Mouse (Mus musculus) kidney, adult 11 months (tissue): ENCODE measurements around the gene Gm3448.
A peak's percentile ranks its signal among the peaks of the same experiment; 100 is the strongest.
"Not testable (repeated sequence)": the region's sequence is repeated elsewhere in the genome, so short reads cannot be mapped to it uniquely, and the experiment has no call there.

Experiments used
- DNase-seq: peaks from one replicate; pipeline ENCODE4 v3.0.0; 2022

The Gm3448 gene

DNA sequence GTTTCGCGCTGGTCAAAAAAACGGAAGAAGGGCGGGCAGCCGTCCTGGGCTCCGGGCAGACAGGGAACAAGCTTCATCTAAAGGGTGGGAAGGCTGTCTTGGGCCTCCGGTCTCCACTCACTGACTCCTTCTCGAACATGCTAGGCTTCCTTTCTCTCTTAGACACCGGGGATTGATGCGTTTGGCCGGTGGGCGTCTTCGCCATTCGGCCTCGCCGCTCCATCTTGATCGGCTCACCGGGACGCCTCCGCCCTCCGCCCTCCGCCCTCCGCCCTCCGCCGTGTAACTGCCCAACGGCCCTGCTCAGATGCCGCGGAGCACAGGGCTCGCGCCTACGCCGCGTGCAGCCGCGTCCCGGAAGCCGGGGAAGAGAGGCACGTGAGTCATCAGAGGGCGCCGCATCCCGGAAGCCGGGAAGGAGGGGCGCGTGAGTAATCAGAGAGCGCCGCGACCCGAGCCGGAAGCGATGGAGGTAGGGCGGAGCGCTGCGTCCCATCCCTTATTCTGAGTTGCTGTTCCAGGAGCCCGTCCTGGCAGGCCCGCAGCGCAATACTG, at the start of gene Gm3448, which contains the start of the genes Ermard and Tcte3:
Gene Gm3448, minus strand, starts transcription at position 363 of the 555 bp plus-strand sequence.
Gene Ermard, plus strand, starts transcription at position 34 of the 555 bp plus-strand sequence.
Gene Tcte3, minus strand, starts transcription at position 314 of the 555 bp plus-strand sequence.
- peak; percentile 26 for DNase-seq

DNA sequence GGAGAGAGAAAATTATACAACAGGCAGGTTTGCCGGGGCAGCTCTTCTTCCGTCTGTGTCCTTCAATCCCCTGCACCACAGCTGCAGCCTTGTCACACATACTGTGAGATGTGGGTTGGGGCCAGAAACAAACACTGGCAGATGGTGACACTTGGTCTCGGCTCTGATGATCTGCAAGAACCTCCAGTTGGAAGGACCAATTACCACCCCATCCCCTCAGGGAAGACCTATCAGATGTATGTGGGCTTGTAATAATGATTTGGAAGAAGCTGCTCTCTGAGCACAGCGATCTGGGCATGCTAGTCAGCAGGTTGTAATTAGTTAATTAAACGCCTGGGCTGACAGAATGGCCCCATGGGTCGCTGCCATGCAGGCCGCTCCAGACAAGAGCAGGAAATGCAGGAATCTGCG, 47.3 kb upstream of the Gm3448 start:
- no peak for DNase-seq

- no peak for DNase-seq
These were observed 46.8 kb upstream of the Gm3448 start for GRCm38 (mm10) chr17:15088166-15088565.

DNA sequence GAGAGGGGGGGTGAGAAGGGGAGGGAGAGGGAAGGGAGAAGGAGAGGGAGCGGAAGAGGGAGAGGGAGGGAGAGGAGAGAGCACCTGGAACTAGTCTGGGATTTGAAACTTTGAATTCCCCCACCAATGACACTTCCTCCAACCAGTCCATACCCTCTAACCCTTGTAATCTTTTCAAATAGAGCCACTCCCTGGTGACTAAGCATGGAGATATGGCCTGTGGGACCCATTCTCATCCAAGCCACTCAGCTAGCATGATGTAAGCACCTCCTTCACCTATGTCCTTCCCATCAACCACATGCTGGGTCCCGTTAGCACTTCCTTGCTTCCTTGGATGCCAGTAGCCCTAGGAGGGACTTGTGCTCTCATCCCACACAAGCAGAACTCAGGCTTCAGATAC, 43.7 kb upstream of the Gm3448 start:
- no peak for DNase-seq

DNA sequence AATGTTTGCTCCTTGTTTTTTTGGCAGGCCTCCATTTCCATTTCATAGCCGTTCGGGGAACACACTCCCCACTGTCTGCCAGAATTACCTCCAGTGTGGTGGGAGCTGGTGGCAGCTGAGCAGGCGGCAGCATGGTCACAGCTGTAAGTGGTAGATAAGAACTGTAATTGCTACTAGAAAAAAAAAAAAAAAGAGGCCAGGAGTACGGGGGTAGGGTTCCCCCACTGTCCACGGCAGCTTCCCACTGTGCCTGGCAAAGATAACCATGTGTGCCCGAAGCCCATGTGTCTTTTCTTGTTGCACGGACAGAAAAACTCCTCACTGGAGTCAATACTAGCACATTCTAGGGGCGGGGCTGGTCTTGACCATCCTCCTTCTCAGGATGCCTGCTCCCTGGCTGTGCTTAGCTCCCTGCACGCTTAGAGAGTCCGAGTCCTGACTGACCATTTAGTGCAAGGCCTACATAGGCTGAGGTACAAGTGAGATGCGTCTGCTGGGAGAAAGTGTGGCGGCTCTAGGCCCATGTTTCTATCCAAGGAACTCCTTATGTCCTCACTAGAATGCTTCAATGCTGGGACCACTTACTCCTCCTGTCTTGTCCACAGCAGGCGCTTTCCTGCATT, 43.0 kb upstream of the Gm3448 start:
- no peak for DNase-seq

GRCm38 (mm10) chr17:15077536-15077935, 36.2 kb upstream of the Gm3448 start:
- DNase-seq, result no peak

DNA sequence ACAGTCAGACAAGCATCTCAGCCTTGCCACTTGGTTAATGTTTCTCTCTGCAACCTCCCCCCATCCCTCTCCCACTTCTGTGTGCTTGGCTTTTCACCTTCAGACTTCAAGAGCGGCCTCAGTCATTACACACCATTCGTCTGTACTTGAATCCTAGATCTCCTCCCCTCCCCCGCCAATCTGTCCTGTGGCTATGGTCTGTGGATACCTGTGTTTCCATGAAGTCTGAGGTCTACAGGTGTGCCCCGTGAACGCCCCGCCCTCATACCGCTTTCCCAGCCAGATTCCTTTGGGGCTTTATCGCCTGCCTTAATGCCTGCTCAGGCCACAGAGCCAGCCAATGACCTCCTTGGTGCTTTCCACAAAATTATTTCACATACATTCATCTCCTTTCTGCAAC, 33.7 kb upstream of the Gm3448 start:
- DNase-seq, result peak; percentile 22

- no peak for DNase-seq
These were observed 30.9 kb upstream of the Gm3448 start for GRCm38 (mm10) chr17:15072211-15072610.

- peak; percentile 36 for DNase-seq
These were observed 27.8 kb upstream of the Gm3448 start for GRCm38 (mm10) chr17:15069124-15069523.

DNA sequence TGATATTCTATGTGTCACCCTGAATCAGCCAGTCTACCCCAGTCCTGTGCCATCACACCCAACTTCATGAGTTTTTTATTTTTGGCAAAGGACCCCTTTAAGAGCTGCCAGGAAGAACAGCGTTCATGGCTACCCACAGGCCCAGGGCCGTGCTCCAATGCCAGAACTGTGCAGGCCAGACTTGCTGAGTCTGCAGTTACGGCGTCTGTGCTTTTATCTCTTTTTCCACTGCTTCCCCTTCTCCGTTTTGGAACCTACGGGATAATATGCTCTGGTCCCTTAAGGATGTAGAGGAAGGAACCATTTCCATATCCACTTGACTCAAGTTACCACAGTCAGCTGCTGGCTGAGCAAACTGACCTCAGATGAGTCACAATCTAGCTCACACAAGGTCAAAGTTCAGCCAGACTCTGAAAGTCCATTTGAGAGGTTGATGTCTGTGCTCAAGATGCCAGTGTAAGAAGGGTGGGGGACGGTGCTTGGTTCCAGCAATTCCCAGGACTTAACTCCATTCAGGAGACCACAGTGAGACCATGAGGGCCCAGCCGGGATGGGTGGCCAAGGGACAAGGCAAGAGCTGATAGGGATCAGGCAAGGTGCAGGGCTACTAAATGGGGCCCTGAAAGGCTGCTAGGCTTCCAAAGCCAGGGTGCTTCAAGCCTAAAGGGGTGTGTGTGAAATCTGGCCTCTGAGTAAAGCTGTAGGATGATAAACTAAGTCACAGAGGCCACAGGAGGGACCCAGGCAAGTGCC, 26.9 kb upstream of the Gm3448 start:
- peak; percentile 38 for DNase-seq

DNA sequence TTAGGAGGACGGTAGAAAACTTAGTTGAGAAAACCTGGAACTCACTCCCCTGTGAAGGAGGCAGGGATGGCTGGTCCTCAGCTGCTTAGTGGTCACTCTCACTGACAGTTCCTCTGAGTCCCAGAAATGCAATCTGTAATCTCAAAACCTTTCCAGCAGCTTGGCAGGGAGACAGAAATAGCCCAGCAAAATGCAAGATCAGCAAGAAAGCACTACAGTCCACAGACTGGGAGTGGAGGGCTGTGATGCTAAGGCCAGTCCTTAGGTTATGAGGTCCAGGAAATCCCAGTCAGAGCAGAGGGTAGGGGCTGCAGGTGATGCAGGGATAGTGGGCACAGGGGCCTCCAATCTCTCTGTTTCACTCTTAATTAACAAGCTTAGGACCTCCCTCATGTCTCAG, 25.6 kb upstream of the Gm3448 start:
- no peak for DNase-seq

DNA sequence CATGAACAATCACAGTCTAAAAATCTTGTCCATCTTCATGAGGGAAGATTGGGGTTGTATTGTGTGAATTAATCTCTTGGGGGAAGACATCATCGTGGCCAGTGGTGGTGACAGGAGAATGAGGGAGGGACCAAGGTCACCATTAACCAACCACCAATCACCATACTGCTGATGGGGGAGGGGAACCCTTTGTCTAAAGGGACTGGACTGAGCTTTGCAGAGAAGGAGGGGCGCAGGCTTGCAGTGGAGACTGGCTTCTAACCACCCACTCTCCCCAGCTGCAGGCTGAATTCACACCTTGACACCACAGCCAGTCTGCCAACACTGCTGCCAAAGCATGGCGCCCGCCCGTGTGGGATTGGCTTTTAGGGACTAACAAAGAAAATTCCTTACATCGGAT, 24.7 kb upstream of the Gm3448 start:
- no peak for DNase-seq

DNA sequence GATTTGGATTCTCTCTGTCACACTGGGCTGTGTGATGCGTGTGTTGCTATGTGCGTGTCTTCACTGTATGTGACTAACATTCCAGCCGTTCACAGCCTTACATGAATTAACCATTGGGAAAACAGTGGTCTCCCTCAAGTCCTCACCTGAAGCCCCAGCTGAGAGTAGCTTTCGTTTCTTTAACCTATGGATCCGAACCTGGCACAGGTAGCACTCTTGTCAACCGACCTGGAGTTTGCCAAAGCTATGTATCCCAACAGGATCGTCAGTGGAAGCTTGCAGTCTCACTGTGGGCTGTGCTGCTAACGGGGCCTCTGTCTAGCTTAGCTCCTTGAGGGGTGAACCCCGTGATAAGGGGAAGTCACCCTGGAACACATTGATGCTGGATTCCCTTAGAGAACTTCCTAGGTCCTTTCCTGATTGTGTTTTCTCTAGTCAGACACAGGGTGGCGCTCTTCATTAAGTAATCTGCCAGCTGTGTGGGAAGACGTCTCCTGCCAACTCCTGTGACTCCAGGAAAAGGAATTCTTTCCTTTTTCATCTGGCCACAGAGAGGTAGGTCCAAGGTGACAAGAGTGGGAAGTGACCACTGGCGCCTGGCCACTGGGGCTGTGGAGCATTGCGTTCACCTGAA, 24.2 kb upstream of the Gm3448 start:
- DNase-seq, result peak; percentile 25

DNA sequence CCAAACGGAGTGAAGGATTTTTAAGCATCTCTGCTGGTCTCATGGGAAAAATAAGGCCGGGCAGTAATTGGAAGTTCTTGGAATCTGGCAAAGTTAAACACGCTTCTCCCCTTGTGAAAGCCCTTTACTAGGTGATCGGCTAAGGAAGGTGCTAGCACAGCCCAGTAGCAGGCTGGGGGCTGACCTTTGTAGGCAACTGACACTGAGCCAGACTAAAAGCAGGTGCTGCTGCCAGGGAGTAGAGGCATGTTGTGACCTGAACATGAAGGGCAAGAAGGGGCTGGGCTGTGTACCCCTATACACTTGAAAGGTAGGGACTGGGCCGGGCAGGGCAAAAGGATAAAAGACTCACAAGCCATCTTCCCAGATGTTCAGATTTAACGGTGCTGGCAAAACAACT, 19.0 kb upstream of the Gm3448 start:
- DNase-seq, result no peak

DNA sequence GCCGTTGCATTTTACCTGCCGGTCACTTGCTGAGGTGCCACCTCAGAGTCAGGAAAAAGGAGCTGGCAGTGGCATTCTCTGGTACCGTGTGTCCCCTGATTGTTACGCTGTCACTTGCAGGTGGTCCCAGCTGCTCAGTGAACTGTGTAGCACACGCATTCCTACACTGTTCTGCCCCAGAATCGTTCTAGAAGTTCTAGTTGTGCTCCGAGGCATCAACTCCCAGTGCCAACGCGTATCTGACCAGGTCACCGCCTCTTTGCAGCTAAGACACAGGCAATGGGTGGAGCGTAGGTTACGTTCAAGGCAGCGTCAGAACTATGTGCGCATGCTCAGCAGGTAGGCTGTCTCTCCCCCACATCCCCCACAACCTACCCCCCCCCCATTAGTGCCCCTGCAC, 18.3 kb upstream of the Gm3448 start:
- no peak for DNase-seq

- DNase-seq, result no peak
These were observed 16.8 kb upstream of the Gm3448 start for GRCm38 (mm10) chr17:15058161-15058591.

DNA sequence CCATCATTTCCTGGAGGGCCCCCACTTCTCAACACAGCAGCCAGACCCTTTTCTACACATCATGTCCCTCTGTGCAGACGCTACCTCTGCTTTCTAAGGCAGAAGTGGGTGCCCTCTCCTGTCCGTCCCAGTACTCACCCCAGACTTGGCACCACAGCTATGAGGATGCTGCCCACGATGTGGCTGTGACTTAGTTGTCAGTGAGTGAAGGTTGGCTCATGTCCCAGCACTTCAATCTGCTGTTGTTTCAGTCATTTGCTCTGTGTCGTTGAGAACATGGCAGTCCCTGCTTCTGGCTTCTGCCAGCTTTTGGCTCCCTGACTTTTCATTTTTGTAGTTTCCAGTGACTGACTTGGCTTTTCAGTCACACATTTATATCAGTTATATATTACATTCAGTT, 14.6 kb upstream of the Gm3448 start:
- DNase-seq, result no peak

- not testable (repeated sequence) for DNase-seq
These were observed 12.5 kb upstream of the Gm3448 start for GRCm38 (mm10) chr17:15053829-15054200.

DNA sequence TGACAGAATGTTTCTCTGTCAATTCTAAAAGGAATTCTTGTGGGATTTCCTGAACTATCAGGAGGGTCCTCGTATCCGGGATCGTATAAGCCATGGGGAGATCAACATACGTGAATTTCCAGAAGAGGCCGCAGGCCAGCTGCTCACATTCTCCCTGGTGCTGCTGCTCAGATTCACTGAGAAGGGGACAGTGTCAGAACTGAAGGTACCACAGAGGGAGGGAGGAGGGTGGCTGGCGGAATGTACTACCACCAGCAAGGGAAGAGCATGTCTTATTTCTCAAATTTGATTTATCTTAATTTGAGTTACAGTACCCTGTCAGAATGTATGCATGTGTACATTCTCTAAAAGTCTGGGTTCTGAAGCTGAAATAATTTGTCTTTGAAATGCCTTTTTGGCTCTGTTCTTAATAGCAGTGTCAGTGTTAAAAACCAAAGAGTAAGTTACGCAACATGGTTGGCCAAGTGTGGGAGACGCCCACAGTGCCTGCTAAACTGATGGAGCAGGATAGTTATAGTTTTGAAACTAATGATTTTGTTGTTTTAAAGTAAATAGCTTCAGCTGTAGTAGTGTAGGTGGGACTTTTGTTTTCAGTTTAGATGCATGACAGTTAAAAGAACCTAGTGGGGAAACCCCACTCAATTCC, 12.0 kb upstream of the Gm3448 start:
- not testable (repeated sequence) for DNase-seq

DNA sequence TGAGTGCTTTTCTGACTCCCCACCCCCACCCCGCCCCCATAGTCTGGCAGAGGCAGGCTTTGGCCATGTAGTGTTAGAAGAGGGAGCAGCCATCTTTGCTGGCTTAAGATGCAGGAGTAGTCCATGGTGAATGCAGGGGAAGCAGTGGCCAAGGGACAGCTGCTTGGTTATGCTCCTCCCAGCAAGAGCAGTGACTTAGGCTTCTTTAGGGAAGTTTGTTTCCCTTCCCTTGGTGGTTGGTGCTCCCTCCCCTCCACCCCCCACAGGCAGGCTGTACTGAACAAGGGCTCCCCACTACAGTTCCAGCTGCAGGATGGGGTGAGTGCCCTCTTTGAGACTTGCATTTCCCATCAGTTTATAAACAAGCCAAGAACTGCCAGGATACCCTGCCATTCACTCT, 11.4 kb upstream of the Gm3448 start:
- not testable (repeated sequence) for DNase-seq

DNA sequence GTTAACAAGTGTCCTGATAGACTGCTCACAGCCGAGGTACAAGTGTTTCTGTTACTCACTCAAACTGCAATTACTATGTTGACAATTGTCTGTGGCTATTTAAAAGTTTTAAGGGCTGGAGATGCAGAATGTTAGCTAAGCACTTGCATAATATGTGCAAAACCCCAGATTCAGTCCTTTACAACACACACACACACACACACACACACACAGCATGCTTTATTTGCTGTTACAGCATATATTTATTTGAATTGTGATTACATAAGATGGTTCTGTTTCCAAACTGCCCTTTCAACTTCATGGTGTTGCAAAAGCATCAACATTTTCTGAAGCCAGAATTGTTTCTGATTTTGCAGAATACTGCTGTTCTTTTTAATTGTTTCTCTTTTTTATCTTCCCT, 9.0 kb upstream of the Gm3448 start:
- DNase-seq, result not testable (repeated sequence)

- DNase-seq, result not testable (repeated sequence)
These were observed 882 bp downstream of the Gm3448 start for GRCm38 (mm10) chr17:15040455-15040854.

GRCm38 (mm10) chr17:15031414-15031813, 9.9 kb downstream of the Gm3448 start:
- DNase-seq, result not testable (repeated sequence)
